Mouse (Mus musculus) heart, postnatal 4 days (tissue): ENCODE data around the gene Pde9a. TPM values are rescaled to one million over a fixed set of nuclear protein-coding genes. Genes with fewer than 3 reads are reported as not detected.

Experiments used
- DNase-seq: peaks from one replicate; pipeline ENCODE4 v3.0.0; 2021
- total RNA-seq, 2 experiments: library from RNA; stranded (reverse); gene quantifications; 2 replicates each; pipeline ENCODE4 v1.2.3; 2021

Pde9a gene
- total RNA-seq, 2 experiments from 2014 or later = 9.2 to 11.3 TPM

DNA sequence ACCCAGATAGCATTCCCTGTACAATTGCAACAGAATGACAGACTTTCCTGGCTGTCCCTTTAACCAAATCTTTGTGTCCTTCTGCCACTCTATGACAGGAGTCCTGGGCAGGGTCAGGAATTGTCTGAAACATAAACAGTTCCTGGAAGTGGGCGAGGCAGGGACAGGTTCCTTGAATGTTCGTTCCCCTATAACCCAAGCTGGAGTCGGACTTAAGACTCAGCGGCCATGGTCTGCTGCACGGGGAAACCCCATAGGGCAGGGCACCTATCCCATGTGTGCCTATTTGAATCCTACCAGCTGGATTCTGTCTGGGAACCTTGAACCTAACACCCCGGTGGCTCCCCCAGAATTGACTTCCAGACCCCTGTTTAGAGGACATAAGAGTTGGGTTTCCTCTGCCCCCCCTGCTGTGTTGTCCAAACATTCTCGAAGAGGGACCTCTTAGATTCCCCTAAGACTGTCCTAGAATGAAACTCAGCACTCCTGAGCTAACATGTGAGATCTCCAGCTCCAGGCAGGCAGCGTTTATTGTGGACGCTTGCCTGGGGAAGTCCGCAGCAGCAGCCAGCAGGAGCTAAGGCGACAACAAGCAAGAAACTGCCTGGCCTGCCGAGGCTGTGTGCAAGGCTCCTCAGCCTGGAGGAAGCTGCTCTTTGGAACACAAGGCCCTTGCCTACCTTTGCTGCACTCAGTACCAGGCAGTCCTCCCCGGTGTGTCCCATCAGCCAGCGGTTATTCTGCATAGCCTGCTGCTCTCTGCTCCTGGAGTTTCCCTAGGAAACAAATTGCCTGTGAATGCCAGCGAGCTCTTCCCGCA, 48.2 kb downstream of the Pde9a start:
- no peak for DNase-seq

DNA sequence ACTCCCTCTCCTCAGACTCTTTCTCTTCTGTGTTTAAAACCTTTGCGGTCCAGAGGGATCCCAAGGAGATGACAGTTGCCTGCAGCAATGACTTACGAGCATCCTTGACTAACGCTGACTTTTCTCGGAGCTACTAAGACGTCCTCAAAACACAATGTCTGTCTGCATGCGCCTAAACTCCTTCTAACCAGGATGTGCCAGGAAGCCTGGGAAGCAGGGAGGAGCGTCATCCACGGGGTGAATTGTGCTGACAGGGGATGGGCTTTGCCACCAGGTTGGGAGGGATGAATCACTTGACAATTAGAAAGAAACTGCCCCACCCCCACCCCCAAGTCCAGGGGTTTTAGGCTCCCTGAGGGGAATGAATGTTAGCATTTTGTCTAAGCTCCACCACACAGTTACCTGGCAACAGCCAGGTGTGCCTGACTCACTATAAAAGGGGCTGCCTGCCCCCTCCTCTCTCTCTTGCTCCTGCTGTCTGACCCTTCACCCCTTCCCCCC, 48.9 kb downstream of the Pde9a start:
- no peak for DNase-seq

DNA sequence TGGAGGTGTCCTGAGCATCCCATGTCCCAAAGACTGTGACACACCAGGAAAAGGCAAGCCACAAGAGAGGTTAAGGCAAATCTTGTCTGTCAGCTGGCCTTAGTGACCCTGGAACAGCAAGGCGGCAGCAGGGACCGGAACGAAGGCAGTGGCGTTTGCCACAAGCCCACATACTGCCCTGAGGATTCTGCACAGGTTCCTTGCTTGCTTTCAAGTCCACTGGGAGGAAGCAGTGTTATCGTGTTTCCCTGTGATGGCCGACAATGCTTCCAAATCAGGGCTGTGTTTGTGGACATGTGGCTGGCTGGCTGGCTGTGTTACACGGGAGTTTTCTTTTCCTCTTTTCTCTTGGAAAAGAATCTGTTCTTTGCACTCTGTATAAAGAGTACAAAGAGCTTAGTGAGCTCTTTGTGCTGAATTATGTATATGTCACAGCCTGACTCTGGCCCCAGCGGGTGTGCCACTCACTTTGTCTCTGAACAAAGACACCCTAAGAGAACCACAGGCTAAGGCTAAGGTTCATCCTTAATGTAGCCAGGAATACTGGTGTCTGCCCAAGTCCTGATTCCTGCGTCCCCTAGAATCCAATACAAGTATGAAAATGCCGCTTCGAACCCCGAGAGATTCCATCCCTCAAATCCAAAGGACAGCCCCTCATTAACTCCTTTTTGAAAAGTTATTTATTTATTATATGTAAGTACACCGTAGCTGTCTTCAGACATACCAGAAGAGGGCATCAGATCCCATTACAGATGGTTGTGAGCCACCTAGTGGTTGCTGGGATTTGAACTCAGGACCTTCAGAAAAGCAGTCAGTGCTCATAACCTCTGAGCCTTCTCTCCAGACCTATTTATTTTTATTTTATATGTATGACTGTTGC, 50.2 kb downstream of the Pde9a start:
- DNase-seq = no peak

DNA sequence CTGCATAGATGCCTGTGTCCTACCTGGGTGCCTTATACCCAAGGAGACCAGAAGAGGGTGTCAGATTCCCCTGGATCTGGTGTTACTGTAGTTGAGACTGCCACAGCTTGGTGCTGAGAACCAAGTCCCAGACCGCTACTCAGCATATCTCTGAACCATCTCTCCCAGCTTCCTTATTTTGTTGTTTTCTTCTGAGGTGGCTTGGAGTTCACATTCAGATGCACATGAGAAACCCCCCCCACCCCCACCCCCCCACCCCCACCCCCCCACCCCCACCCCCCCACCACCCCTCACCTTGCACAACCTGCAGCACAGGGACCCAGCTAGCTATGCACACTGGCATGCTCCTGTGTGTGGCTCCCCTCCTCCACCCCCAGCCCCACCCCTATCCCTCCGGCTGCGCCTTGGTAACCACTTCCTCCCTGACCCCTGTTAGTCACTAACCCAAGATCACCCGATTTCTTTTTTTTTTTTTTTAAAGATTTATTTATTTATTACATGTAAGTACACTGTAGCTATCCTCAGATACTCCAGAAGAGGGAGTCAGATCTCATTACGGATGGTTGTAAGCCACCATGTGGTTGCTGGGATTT, 50.9 kb downstream of the Pde9a start:
- no peak for DNase-seq

DNA sequence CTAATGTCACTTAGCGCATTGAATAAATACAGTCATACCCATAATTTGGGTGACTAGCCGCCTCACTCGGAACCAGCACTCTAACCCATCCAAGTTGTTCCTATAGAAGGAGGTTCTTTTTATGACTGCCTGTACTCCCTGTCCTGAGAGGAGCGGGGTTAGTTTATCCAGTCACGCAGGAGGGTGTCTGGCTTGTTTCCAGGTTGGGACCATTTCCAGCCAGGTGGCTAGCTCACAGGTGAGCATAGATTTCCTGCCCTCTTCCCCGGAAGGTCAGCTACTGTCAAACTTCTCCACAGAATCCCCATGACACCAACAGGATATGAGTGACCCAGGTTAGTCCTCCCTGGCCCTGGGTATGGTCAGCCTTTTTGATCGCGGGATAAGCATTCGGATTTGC, 51.5 kb downstream of the Pde9a start:
- DNase-seq = no peak

DNA sequence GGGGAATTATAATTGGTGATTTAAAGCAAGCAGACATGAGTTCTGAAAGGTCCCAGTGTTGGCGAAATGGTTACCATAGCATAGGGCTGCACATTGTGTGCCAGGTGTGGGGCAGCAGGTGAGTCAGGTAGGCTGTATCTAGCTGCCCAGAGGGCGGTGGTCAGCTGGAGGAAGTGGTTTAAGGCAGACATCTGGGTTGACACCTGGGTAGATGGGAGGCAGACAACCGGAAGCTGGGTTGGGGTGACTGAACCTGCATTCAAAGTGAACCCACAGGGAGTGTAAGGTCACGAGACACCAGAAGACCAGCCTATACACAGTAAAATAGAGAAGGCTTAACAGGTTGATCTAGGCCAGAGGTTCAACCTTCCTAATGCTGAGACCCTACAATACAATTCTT, 54.0 kb downstream of the Pde9a start:
- DNase-seq = no peak

DNA sequence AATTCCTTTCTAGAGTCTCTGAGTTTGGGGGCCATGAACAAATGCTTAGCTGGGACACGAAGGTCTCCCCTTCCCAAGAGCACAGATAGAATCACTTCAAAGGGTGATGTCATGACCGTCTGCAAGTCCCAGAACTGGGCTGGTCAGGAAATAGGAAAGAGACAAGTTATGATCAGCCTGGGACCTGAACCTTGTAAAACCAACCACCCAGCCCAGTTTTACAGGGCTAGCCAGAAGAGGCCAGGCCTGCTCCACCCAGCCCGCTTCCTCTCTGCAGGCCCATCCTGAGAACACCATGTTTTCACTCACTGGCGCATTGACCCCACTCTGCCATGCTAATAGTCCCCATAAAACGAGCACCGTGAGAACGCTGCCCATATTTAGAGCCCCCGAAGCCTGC, 56.5 kb downstream of the Pde9a start:
- no peak for DNase-seq

DNA sequence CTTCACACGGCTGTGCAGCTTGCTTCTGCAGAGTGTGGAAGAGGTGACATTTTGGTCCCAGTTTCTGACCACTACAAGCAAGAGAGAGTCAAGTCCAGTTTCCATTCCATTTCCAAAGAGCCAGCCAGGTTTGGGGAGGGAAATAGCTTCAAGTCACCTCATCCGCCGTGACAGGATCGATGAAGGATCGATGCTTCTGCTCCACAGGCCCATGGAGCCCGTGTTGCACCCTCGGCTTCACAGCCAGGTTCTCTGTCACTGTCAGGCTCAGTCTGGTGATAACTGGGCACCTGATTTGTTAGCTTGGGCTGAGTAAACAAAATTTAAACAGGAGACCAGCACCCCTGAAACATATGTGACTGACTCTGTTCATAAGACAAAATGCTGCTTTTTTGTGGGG, 58.2 kb downstream of the Pde9a start:
- no peak for DNase-seq

DNA sequence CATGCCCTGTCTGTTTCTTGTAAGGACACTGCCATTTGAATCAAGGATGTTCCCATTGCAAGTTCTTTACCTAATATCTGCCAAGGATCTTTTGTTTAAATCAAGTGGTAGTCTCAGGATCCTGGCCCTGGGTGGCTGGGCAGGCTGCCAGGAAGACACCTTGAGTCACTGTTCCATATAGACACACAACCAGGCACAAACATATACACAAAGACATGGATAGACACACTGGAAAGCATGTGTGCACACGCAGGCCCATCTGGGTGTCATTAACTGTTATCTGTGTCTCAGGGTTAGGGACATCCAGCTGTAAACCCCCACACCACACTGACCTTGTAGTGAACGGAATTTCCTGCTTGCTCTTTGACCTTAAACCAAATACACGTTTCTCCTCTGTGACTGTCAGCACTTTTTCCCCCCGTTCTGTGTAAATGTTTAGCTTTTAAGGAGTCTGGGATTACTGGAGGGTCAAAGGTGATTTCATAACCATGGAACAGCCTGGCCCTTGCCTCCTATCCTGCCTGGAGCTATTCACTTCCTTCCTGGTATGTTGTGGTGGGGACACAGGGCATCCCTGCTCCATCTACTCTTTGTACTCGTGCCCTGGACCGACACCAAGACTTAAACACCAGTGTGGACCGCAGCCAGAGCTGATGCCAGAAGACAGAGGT, 59.2 kb downstream of the Pde9a start:
- no peak for DNase-seq

DNA sequence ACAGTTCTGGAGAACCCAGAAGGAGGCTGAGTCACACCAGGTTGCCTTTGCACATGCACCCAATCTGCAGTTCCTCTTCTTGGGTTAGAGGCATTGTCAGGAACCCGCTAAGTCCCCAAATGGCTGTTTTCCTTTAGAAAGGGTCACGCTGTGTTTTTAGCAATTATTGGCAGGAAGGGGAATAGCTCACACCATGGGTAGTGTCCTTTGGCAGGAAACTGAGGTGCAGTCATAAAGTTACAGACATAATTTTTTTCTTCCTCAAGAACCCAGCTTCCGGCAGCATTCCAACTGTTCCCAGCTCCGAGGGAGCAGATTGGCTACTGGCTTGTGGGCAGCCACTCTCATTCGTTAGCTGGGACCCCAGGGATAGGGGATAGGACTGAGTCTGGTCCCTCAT, 61.8 kb downstream of the Pde9a start:
- no peak for DNase-seq

DNA sequence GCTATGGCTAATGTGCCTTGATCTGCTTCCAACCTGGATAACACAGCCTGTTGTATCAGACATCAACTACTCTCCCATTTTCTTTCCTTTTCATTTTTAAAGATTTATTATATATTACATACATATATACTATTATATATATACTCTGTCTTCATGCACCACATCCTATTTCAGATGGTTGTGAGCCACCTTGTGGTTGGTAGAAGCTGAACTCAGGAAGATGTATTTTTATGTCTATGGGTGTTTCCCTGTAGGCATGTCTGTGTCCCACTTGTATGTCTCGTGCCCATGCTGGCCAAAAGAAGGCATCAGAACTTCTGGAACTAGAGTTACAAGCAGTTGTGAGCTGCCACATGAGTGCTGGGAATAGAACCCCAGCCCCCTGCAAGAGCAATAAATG, 62.5 kb downstream of the Pde9a start:
- no peak for DNase-seq

DNA sequence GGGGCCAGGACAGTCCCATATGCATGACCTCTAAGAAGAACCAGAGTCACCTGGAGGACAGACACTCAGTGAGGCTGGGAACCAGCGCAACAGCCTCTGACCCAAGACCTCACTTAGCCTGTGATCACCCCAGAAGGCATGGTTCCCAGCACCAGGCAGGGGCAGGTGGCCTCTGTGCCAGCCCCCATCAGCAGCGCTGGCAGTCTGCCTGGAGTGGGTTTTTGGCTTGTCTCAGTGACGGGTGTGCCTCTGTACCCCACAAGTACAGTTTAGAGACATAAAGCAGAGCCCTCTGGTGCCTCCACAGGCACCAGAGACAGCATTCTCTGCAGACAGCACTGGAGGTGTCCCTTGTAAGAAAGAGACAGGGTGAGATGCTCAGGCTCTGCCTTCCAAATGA, 64.2 kb downstream of the Pde9a start:
- DNase-seq = no peak

DNA sequence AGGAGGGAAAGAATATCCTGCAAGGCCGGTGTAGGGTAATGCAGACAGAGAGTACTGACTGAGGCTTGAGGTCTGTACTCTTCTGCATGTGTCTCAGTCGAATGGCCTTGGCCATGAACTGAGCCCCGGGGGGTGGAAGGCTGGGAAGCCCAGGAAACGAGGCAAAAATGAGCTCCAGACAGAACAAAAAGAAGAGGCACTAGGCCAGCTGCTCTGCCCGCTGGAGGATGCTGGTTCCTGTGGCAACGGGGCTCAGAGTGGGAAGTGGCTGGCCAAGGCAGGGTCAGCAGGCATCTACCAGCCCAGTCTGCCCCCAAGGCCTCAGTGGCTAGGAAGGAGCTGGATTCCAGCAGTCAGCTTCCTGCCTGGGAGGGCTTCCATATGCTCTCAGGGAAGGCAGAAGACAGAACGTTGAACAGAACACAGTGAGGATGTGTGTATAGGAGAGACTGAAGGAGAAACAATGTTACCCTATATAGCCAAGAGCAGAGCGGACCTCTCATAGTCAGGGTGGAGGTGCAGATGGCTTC, 65.2 kb downstream of the Pde9a start:
- DNase-seq = no peak

DNA sequence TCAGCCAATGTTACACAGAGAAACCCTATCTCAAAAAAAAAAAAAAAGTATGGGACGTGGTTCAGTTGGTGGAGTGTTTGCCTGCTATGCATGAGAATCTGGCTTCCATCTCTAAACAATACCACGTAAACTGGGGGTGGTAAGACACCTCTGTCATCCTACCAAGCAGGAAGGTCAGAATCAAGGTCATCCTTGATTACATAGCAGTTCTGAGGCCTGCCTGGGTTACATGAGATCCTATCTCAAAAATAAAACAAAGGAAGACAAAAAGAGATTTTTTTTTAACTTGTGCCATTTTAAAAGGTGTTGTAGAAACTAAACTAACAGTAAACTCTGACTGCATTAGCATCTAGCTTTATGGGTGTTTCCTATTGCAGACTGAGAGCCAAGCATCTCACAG, 66.8 kb downstream of the Pde9a start:
- no peak for DNase-seq

DNA sequence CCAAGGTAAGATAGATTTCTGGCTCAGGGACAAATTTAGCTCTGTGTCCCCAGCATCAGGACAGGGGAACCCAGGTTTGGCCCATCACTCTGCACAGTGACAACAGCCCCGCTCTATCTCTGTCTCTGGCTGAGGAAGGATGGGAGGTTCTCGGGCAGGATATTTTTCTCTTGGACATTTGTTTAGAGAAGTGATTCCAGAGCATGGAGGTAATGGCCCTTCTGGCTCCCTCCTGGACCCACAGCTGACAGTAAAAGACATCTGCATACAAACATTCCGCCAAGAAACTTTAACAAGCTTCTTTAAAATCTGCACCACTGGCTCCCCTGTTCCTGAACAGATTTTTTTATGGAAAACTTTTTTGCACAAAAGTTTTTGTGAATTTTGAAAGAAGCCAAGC, 67.5 kb downstream of the Pde9a start:
- peak; percentile 20 for DNase-seq

DNA sequence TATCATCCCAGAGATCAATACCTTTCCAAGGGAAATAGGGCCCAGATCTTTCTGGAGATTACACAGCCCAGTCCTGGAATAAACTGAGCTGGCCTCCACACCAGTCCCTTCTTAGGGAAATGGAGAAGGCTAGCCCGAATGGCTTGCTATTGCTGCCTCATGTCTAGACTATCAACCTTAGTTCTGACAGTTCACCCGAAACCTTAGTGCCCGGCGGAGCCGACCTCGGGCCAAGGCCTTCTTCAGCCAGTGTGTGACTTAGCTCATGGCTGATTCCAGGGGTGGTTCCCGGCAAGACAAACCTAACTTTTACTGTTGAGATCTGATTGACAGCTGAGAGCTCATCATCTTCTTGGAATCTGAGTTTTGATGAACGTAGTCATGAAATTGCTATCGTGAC, 68.0 kb downstream of the Pde9a start:
- DNase-seq = no peak

DNA sequence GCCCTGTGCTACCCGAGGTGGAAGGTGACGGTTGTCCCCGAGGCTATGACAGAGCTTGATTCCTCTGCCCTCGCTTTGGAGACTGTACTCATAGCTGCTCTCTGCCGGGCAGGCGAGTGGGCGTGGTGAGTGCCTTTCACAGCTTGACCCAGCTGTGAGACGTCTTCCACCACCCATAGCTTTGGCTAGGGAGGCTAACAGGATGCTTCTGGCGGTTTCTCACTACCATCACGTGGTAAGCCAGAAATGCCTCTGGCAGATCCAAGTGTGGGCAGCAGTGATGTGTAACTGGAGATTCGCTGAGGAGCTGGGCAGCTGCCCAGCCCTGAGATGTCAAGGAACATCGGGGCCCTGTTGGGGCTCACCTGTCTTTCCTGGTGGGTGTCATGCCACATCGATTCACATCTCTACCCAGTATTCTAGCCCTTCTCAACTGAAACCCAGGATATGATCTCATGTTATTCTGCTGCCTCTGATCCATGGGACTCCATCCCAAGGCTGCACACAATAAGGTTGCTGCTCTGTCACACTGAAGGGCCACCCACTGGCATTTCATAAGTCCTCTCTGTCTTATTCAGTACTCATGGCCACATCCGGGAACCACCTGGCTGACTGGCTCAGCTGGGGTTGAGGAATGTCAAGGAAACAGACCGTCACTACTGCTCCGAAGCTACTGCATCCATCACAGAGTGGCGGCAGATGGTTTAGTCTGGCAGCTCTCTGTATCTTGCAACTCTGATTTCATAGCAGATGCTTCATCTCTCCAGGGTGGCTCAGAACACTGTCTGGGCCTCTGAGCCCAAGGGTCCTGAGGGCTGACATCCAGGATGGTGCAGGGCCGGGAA, 70.9 kb downstream of the Pde9a start:
- peak; percentile 54 for DNase-seq

DNA sequence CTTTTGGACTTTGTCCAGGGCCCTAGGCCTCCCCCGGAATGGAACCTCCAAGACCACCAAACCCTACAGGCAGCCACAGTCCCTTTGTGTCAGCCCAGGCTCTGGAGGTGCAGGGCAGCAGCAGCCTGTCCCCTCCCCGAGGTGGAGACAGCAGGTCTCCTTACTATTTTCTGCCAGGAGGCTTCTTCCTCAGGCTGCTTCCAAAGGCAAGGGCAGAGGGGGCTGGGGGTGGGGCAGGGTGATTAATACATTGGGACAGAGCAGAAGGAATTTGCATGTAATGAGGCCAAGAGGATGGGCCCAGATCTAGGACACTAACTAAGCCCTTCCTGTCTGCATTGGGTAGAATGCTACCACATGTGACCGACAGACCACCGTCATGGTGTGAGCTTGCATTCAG, 74.4 kb downstream of the Pde9a start:
- no peak for DNase-seq

DNA sequence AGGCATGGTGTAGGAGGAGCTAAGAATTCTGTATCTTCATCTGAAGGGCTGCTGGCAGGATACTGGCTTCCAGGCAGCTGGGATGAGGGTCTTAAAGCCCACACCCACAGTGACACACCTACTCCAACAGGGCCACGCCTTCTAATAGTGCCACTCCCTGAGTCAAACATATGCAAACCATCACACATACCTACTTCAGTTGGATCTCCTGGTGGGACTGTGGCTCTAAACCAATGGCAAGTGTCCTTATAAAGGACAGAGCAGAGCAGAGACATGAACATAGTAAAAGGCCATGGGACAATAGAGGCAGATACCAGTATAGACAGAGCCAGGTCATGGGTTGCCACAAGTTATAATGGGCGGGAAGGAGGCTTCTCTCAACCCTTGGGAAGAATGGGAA, 76.5 kb downstream of the Pde9a start:
- DNase-seq = no peak

DNA sequence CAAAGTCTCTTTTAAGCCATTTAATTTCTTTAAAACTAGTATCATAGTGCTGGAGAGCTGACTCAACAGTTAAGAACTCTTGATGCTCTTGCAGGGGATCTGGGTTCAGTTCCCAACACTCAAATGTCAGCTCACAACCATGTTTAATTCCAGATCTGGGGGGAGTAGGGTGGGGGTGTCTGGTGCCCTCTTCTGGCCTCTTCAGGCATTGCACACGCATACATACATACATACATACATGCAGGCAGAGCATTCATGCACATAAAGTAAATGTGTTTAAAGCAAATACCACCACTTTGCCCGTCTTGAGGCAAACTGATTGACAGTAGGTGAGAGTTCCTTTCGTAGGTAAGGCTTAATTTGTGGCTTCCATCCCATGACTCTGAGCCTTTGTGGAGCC, 80.8 kb downstream of the Pde9a start:
- DNase-seq = no peak

DNA sequence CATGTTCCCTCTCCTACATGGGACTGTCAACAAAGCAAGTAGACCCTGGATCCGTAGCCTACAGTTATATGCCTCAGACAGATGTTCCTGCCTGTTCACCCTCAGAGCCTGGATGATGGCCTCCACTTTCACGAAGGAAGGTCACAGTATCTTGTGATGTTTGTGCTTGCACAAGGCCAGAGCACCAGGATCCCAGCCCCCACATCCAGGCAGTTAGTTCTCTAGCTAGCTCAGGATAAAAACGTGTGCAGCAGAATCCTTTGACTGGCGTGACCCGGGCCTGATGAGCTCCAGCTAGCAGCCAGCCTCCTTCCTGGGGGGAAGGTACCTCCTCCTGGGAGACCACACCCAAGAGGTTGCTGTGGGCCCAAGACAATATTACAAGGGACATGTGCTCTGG, 82.5 kb downstream of the Pde9a start:
- no peak for DNase-seq
